Mouse (Mus musculus) right cerebral cortex, adult 2 months (tissue): ENCODE measurements around the gene Ccdc50.

Source experiments
- DNase-seq, 2 experiments: peaks; one replicate each; pipeline ENCODE4 v3.0.0; 2021 to 2022; ENCODE audit warnings: low spot score in 2 of 2

The Ccdc50 gene

DNA sequence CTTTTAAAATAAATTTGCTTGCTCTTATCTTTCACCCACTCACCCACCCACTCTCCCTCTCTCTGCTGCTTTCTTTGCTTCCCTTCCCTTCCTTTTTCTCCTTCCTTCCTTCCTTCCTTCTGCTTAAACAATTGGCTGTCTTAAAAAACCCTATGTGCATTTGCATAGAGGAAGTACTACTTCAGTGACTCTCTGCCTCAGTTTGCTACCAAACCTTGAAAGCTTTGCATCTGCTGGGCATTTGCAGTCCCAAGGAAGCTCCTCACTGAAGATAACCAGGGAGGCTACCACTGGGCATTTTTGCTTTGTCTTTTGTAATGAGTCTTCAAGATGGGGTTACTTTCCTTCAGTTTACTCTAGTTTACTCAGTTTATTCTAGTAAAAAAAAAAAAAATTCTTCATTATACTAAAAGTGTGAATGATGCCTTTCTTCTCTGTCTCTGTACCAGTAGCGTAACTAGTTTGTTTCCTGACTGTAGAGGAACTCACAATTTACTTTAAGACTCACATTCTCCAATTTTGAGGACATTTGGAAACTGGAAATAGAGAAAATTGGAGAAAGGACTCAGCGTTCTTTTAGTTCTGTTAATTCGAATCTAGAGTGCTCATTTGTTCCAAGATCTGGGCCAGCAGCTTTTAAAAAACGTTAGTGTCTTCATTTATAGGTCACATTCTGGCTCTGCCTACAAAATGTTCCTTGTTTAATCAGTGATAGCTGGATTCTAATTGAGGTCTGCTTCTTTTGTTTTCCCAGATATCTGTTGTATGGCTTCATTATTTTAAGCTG is 6.8 kb downstream of the Ccdc50 start:
- no peak for DNase-seq

DNA sequence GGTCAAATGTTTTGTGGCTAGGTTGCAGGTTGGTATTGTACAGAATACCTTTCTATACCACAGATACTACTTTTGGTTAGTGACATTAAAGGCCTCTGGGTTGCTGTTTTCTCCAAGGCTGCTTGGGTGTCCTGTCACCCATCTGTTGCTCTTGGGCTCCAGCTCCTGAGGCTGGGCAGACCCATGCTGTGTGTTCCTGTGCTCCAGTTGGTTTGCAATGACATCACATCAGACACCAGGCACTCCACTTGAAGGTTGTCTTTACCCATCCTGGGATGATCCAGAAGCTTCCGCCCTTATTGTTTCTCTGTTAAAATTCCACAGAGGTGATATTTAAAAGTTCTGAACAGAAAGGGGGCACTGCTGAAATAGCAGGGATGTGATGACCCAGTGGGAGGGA is 8.3 kb downstream of the Ccdc50 start:
- no peak for DNase-seq

DNA sequence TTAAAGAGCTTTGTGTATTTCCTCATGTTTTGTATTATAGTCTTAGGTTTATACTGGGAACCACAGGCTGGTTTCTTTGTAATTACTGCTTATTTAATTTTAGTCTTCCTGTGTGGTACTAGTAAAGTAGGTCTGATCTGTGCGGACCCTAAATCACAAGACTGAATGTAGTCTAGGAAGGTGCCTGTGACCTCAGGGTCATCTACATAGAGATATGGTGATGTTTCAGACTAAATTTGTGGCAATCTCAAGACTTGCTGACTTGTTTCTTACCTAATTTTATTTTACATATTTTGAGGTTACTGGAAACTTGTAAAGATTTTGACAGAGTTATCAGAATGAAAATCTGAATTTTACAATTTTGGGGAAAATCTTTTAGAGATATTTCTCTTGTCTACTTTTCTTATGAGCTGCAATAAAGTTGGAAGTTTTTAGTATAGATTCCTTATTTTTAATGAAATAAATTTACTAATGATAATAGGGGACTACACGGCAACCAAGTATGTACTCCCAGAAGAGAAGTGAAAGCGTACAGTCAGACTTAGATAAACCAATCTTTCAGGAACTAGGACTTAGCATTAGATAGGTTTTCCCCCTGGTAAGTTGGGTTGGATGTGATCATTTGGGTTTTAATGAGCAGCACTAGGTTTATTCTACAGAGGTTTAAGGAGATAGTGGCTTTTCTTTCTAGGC is 10.5 kb downstream of the Ccdc50 start:
- no peak for DNase-seq

DNA sequence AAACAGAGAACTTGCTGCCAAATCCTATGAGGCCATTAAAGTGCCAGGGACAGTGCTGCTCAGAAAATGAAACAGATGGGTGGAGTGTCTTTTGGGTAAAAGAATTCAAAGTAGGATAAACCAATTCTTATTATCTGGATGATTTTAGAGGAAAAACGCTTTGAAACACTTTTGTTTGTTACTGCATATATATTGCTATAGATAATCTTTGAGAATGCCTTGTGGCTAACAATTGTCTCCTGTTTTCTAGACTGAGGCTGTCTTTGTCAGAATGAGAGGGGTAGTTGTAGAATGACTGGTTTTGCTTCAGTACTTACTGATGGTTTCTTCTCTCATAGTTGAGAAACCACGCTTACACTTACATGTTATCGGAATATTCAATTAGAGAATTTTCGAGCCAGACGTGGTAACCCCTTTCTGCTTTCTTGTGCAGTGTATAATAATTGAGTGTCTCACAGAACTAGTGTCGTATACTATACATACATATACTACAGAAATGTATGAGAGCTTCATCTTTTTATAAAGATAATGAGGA is 11.1 kb downstream of the Ccdc50 start:
- no peak for DNase-seq

DNA sequence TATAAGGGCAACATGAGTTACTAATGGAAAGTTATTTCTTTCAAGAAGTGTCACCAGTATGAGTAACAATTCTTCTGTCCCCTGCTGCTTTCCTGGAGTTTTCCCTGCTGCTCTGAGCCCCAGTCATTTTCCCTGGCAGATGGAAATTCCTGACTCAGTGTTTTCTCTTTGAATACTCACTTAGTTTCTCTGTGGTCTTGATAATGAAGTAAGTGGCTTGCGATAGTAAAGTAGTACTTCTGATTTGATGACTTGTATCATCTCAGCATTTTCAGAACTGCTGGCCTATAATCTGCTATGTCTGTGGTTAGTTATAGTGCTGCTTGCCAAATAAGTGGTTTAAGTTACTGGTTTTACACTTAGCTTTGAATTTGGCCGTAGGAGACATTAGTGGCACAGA is 12.9 kb downstream of the Ccdc50 start:
- no peak for DNase-seq

DNA sequence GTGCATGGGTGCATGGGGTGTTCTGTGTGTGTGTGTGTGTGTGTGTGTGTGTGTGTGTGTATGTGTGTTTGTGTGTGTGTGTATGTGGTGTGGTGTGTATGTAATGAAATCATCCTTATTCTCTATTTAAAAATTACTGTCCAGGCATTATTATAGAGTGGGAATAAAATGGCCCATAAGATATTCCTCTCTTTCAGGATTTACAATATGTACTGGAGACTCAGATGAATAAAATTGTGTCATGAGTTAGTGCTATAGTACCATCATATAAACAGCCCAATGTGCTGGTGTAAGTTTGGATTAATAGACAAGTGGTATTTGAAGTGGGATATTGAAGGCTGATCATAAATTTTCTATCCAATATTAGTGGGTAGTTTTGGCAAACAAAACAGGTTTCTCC is 15.4 kb downstream of the Ccdc50 start:
- no peak for DNase-seq

DNA sequence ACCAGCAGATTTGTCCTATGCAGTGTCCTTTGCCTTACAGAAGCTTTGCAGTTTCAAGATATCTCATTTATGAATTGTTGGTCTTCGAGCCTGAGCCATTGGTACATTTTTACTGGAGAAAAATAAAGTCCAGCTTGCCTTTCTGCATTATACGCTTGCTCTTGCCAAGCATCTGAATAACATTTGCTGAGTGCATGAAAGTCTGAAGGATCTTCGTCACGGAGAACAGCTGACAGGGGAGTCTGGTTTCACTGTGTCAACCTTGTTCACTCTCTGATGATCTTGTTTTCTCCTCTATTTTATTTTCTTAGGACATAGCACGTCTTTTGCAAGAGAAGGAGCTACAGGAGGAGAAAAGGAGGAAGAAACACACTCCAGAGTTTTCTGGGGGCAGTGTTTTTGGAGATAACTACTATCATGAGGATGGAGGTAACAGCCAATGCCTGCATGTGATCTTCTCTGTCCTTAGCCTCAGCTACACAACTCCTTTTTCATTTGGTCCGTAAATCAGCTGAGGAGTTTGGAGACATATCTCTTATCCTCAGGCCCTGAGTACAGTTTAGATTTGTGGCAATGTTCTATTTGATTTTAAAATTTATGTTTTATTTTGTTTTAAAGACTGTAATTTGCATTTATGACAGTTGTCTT is 28.4 kb downstream of the Ccdc50 start:
- no peak for DNase-seq

DNA sequence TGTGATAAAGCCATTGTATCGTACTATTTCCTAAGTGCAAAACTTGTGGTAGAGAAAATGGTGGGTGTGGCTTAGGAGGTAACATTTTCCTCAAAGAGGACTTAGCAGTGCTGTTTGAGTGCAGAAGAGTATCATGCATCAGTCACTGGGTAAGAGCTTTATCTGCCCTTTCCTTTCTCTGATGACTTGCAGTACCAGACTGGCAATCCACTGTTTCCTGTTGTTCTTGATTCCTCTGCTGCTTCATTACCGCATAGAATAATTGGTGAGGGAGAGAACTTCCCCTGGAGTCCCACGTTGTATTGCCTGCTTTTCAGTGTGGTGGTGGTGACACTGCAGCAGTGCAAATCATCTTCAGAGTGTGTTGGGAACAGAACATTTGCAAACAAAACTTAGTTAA is 29.0 kb downstream of the Ccdc50 start:
- no peak for DNase-seq

DNA sequence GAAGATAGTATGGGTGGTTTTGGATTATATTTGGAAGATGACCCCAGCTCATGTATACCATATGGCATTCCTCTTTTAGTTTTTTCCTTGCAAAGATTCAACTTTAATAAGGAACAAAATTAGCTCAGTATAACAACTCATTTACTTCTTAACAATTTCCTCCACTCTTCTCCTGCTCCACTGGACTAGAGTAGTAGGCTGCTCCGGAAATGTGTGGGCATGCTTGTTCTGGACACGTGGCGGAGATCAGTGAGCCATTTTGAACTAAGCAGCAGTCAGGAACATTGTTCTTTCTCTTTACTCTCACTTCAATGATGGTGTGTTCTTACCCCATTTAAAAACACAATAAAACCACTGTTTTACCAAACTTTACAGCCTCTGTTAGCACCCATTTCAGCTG is 32.3 kb downstream of the Ccdc50 start:
- peak; percentile 26 to 36 for DNase-seq

DNA sequence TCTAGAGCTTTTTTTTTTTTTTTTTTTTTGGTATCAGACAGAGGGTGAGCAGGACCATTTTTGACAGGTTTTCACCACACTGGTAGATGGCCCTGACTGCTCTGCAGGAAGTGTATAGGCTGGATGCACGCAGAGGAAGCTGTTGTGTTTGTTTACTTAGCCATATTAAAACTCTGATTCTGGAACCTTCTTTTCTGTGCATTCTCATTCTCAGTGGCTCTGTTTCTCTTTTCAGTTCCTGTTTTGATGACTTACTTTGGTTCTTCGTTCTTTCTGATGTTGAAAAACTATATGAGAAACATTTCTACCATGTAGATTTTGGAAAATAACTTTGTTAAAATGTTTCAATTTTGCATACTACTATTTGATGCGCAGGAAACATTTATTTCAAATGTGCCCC is 46.4 kb downstream of the Ccdc50 start:
- no peak for DNase-seq

DNA sequence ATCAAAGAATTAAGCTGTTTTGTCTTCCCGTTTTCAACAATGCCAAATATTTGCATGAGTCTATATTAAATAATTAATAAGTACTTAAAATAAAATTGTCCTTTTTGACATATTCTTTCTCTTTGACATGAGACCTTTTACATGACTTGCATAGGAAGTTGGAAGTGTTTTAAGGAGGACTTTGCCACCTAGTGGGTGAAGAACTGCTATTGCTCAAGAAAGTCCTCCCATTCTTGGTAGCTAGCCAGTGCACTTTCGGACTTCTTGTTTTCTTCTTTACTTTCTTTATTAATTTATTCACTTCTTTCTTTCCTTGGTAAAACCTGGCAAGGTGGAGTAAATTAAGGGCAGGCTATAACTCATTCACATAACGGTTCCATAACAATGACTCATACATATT is 55.3 kb downstream of the Ccdc50 start:
- no peak for DNase-seq

DNA sequence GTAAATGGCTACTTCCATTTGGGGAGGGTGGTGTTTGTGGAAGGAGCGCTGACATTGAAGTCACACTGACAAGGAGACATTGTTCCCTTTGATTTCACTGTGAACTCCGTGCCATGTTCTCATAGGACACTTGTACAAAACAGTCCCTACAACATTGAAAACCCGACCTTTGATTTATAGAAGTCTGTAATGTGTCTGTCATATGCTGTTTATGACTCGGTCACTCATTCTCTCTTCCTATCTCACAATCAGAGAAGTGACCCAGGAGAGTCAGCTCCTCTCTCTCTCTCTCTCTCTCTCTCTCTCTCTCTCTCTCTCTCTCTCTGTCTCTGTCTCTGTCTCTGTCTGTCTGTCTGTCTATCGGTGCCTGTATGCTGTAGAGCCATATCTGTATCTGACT is 60.7 kb downstream of the Ccdc50 start:
- no peak for DNase-seq

DNA sequence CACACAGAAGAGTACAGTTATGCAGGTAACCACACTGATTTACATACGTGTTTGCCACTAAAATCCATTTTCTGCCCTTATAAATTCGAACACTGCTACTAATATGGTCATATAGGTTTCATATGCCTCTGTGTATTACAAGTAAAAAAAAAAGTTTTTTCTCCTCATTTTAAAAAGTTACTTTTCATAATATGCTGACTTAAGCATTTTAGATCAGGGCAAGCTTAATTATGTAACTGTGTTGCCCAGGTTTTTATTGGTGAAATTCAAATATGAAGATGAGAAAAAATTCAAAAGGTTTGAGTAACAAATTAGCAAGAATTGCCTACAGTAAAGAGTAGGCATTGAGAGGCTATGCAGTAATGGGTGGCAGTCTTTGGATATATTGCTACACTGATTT is 62.0 kb downstream of the Ccdc50 start:
- DNase-seq = no peak

DNA sequence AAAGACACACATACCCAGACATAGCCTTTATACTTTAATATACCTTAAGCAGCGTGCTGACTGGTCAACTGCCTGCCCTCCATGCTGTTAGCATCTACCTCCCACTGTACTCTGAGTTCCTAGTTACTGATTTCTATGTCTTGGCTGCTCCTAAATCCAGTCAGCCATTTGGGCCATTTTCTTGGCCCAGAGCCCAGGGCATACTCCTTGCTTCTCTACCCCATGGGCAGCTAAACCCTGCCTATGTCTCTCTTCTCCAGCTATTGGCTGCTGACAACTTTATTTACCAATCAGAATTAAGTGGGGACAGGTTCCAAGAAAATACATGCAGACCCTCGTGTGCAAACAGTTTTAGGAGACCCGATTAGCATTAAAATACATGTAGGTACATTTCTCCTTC is 64.7 kb downstream of the Ccdc50 start:
- no peak for DNase-seq

DNA sequence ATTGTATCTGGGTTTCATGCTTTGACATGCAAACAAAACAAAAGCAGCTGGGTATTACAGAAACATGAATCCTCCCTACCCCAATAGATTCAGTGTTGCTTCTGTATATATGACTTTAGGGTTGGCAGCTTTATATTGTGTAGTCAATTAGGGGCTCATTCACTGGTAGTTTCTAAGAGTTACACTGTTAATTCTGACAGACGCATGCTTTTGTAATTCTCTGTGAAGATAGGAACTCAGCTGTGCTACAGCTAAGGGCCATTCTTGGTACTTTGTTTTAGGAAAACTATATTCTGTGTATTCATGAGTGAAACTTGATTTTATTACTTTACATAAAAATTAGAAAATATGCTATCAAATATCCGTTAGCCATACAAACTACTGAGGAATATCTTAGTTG is 65.2 kb downstream of the Ccdc50 start:
- DNase-seq = no peak

DNA sequence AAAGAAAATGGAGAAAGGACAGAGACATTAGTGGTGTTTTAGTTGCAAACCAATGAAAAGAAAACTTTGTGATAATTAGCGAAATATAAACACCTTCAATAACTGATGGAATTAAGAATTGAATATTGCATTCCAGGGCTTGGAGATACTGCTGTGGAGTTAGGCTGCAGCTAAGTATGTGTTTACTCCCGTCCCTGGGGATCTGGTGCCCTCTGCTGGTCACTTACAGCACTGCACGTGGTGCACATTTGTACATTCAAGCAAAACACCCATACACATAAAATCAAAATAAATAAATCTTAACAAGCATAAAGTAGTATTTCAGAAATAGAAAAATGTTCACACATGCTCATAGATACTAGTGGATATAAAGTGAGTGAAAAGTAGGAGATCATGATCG is 68.6 kb downstream of the Ccdc50 start:
- DNase-seq = peak; percentile 84 to 93

DNA sequence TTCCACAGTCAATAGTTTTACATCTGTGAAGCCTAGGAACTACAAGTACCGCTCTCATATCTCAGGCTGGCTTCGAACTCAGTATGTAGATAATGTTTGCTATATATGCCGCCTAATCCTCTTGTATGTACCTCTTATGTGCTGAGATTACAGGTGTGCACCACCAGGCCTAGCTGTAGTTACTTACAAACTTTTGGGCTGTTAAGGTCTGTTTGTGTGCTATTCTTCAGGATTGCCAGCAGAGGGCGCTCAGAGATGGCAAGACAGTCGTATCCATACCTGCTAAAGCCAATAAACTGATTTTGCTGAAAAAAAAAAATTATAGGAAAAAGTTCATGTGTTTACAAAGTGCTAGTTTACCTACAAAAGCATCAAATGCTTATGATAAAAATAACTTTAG is 80.1 kb downstream of the Ccdc50 start:
- peak; percentile 28 to 42 for DNase-seq

DNA sequence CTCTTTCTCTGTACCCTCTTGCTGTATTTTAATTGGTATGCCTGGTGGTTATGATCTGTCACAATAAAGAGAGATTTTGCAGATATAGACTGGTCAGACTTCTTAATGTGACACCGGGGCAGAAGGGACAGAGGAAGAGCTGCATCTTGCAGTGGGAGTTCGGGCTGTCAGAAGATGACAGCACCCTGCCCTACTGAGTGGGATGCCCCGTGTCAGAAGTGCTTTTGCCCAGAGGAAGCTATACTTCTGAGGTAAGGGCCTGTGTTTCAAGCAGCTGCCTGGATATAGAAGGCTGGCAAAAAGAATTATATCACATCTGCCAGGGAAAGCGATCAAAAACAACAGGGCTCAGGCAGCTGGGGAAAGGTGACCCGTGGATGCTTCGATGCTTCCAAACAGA is 82.7 kb downstream of the Ccdc50 start:
- DNase-seq = no peak

DNA sequence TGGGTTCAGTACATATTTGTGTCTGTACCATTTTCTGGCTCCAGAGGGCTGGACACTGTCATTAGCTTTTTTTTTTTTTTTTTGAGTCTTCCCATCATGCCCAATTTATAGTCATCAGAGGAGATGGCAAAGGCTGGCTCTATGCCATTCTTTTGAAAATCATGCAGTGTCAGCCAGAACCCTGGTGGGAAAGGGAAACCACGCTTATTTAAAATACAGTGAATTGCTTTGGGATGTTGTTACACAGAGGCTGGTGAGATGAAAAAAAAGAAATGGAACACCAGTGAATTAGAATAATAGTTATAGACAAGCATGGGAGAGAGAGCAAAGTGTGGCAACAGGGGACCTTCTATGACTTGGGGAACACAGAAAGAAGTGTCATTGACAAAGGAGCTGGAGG is 95.2 kb downstream of the Ccdc50 start:
- no peak for DNase-seq
